Mouse (Mus musculus) hindbrain, embryonic 15.5 days (tissue): ENCODE data around the gene Lefty2. TPM values are rescaled to one million over a fixed set of nuclear protein-coding genes. Genes with fewer than 3 reads are reported as not detected.
A peak's percentile ranks its signal among the peaks of the same experiment; 100 is the strongest.

Source experiments
- ATAC-seq: fragments of 200-750 bp; cut with Nextera tagmentation; 2 replicates; pipeline ENCODE4 v1.8.0; 2017; ENCODE audit warnings: low read depth, moderate number of reproducible peaks, moderate TSS enrichment; ENCODE audit not compliant: low FRiP score
- H3K27ac ChIP-seq: fragments of 300-500 bp; sonication (generic); replicated peaks from 2 replicates; pipeline ENCODE4 v1.5.1; 2015; ENCODE audit warnings: mild to moderate bottlenecking, inconsistent platforms
- H3K27me3 ChIP-seq: fragments of 300-500 bp; sonication (generic); 2 replicates; pipeline ENCODE4 v1.6.1; 2015; ENCODE audit warnings: control low read depth, inconsistent platforms
- H3K36me3 ChIP-seq: fragments of 300-500 bp; sonication (generic); 2 replicates; pipeline ENCODE4 v1.6.1; 2015; ENCODE audit warnings: control low read depth, inconsistent platforms
- H3K4me1 ChIP-seq: fragments of 300-500 bp; sonication (generic); replicated peaks from 2 replicates; pipeline ENCODE4 v1.6.1; 2015; ENCODE audit warnings: control low read depth, inconsistent platforms
- H3K4me2 ChIP-seq: fragments of 300-500 bp; sonication (generic); 2 replicates; pipeline ENCODE4 v1.6.1; 2015; ENCODE audit warnings: moderate library complexity, mild to moderate bottlenecking, inconsistent platforms
- H3K4me3 ChIP-seq: fragments of 300-500 bp; sonication (generic); 2 replicates; pipeline ENCODE4 v1.5.1; 2015; ENCODE audit warnings: mild to moderate bottlenecking, inconsistent platforms
- H3K9ac ChIP-seq: fragments of 300-500 bp; sonication (generic); 2 replicates; pipeline ENCODE4 v1.6.1; 2015; ENCODE audit warnings: inconsistent platforms
- H3K9me3 ChIP-seq: fragments of 300-500 bp; sonication (generic); 2 replicates; pipeline ENCODE4 v1.6.1; 2016; ENCODE audit warnings: control low read depth, inconsistent platforms
- WGBS: fragments of 180-500 bp; shearing (Covaris S2); methylation state at CpG from one replicate; pipeline ENCODE4 v1.1.7; 2015; 5-methylcytosine and 5-hydroxymethylcytosine counted together
- polyA plus RNA-seq: library from polyadenylated mRNA; unstranded; fragments of >200 nt; fragmentation: Nextera tagmentation; extraction: Ambion mirVana; gene quantifications from 2 replicates; pipeline ENCODE4 v1.2.1, GENCODE M21; 2015

The Lefty2 gene
- polyA plus RNA-seq, 1 experiment from 2014 or later = 3.4 TPM

DNA sequence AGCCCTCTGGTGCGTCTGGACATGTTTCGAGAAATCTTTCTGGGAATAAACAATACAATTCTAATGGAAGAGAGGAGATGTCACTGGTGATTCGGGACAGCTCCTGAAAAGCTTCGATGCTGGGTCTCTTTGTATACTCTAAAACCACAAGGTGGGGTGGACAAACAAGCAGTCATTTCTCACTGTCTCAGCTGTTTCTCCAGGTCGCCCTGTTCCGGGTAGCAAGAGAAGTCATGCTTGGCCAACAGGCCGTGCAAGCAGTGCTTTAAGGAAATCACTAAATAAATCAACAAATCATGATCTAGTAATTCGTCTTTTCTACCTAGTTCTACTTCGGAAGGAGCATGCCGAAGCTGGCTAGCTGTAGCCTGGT lies 10.7 kb downstream of the Lefty2 start:
- Histone ChIP-seq H3K4me2 (peak overlapping the region; percentile 91), H3K27ac (peak overlapping the region; percentile 75), H3K9ac (peak overlapping the region; percentile 83; the same call in 1 of the 2 replicates), H3K4me3 (peak overlapping the region; percentile 68), H3K36me3 (peaks cover 21% of the 10 kb centered on the region), H3K9me3 (no peaks in the 10 kb centered on the region), H3K4me1 (peaks cover 23% of the 10 kb centered on the region), H3K27me3 (no peaks in the 10 kb centered on the region)
- ATAC-seq = no peak; the same call in 1 of the 2 replicates
- WGBS = 36% methylated on average over 10 of the region's 10 CpGs

DNA sequence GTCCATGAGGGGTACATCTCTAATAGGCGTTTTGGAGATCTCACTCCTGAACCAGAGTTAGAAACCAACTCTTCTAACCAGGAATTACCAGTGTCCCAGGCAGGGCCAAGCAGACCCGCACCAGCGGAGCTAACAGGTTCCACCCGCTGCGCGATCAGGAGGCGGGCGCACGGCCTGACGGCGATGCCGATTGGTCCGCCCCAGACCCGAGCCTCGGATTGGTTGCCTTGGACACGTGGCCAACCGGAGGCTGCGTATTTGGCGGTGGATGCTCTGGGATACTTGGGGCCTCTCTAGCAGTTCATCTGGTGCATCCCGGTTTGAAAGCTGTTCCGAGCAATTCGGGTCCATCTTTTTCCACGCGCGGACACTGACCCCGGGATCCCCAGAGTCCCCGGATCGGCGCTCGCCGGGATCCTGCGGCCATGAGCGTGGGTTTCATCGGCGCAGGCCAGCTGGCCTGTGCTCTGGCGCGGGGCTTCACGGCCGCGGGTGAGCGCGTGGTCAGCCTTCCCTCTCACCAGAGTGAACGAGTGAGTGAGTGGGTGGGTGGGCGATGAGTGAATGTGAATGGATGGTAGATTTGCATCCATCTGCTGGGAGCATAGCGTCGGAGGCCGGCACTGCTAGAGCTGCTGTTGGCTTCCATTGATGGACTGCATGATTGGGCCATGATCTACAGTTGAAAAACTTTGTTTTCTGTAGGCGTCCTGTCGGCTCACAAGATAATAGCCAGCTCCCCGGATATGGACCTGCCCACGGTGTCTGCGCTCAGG lies 11.3 kb downstream of the Lefty2 start, which contains the start of gene Pycr2:
Gene Pycr2, plus strand, starts transcription at position 255 of the 776 bp plus-strand sequence.
- Histone ChIP-seq H3K4me1 (peaks cover 23% of the 10 kb centered on the region), H3K27ac (peak within 1 kb of the TSS; percentile 75), H3K4me3 (peak within 1 kb of the TSS; percentile 68), H3K9me3 (no peaks in the 10 kb centered on the region), H3K4me2 (peak within 1 kb of the TSS; percentile 91), H3K36me3 (peaks cover 23% of the 10 kb centered on the region), H3K9ac (peak within 1 kb of the TSS; percentile 83), H3K27me3 (no peaks in the 10 kb centered on the region)
- ATAC-seq = peak; percentile 99
- 0% methylated on average over 52 of the region's 52 CpGs for whole genome bisulfite sequencing

- Histone ChIP-seq H3K27me3 (no peaks in the 10 kb centered on the region), H3K4me2 (peak overlapping the region; percentile 91), H3K9me3 (no peaks in the 10 kb centered on the region), H3K4me1 (peaks cover 23% of the 10 kb centered on the region), H3K4me3 (peak overlapping the region; percentile 68), H3K9ac (peak overlapping the region; percentile 83), H3K36me3 (peaks cover 23% of the 10 kb centered on the region), H3K27ac (peak overlapping the region; percentile 75)
- no peak for ATAC-seq
- 4% methylated on average over 5 of the region's 5 CpGs for WGBS
Observed at GRCm38 (mm10) chr1:180904815-180905080, 11.8 kb downstream of the Lefty2 start.

GRCm38 (mm10) chr1:180905307-180905706 lies 12.4 kb downstream of the Lefty2 start:
- no peak for ATAC-seq
- peaks cover 23% of the 10 kb centered on the region for H3K4me1 ChIP-seq
- WGBS = 76% methylated on average over 6 of the region's 6 CpGs
- peaks cover 23% of the 10 kb centered on the region for H3K36me3 ChIP-seq
- H3K9me3 ChIP-seq = no peaks in the 10 kb centered on the region
- H3K9ac ChIP-seq = peak overlapping the region; percentile 83; the same call in 1 of the 2 replicates
- no peaks in the 10 kb centered on the region for H3K27me3 ChIP-seq
- H3K4me2 ChIP-seq = peak overlapping the region; percentile 91
- H3K27ac ChIP-seq = 0 out of 2 replicates have a peak overlapping the region, but pooled peaks have one; percentile 75
- peak overlapping the region; percentile 68 for H3K4me3 ChIP-seq

DNA sequence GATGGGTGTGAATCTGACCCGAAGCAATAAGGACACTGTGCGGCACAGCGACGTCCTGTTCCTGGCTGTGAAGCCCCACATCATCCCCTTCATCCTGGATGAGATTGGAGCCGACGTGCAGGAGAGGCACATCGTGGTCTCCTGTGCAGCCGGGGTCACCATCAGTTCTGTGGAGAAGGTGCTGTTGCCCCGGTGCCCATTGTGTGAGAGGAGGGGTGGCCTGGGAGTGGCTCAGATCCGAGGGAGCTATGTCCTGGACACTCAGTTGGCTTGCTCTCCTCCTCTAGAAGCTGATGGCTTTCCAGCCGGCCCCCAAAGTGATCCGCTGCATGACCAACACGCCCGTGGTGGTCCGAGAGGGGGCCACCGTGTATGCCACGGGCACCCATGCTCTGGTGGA lies 13.0 kb downstream of the Lefty2 start:
- Histone ChIP-seq H3K4me2 (peak overlapping the region; percentile 91; the same call in 1 of the 2 replicates), H3K36me3 (peaks cover 23% of the 10 kb centered on the region), H3K27ac (no peak overlapping the region), H3K4me3 (no peak overlapping the region), H3K27me3 (no peaks in the 10 kb centered on the region), H3K4me1 (peaks cover 23% of the 10 kb centered on the region), H3K9ac (no peak overlapping the region), H3K9me3 (no peaks in the 10 kb centered on the region)
- WGBS = 93% methylated on average over 17 of the region's 17 CpGs
- ATAC-seq = no peak

GRCm38 (mm10) chr1:180906461-180907147 lies 13.7 kb downstream of the Lefty2 start:
- Histone ChIP-seq H3K4me3 (no peak overlapping the region), H3K9ac (no peak overlapping the region), H3K27ac (no peak overlapping the region), H3K4me1 (peaks cover 23% of the 10 kb centered on the region), H3K9me3 (no peaks in the 10 kb centered on the region), H3K36me3 (peaks cover 23% of the 10 kb centered on the region), H3K4me2 (no peak overlapping the region), H3K27me3 (no peaks in the 10 kb centered on the region)
- no peak for ATAC-seq
- 93% methylated on average over 24 of the region's 24 CpGs for WGBS

- Histone ChIP-seq H3K4me1 (0 out of 2 replicates have a peak, but pooled peaks cover 3% of the 10 kb centered on the region), H3K4me3 (no peak overlapping the region), H3K4me2 (no peak overlapping the region), H3K9ac (no peak overlapping the region), H3K36me3 (peaks cover 23% of the 10 kb centered on the region), H3K27me3 (no peaks in the 10 kb centered on the region), H3K27ac (no peak overlapping the region), H3K9me3 (no peaks in the 10 kb centered on the region)
- no peak for ATAC-seq
- WGBS = 53% methylated on average over 8 of the region's 8 CpGs
Observed at GRCm38 (mm10) chr1:180911138-180911537, 18.2 kb downstream of the Lefty2 start.

GRCm38 (mm10) chr1:180911653-180912287 lies 18.9 kb downstream of the Lefty2 start:
- Histone ChIP-seq H3K9me3 (no peaks in the 10 kb centered on the region), H3K27me3 (no peaks in the 10 kb centered on the region), H3K4me2 (no peak overlapping the region), H3K4me1 (no peaks in the 10 kb centered on the region), H3K4me3 (no peak overlapping the region), H3K27ac (no peak overlapping the region), H3K36me3 (peaks cover 18% of the 10 kb centered on the region), H3K9ac (no peak overlapping the region)
- ATAC-seq = no peak
- 74% methylated on average over 20 of the region's 20 CpGs for WGBS

DNA sequence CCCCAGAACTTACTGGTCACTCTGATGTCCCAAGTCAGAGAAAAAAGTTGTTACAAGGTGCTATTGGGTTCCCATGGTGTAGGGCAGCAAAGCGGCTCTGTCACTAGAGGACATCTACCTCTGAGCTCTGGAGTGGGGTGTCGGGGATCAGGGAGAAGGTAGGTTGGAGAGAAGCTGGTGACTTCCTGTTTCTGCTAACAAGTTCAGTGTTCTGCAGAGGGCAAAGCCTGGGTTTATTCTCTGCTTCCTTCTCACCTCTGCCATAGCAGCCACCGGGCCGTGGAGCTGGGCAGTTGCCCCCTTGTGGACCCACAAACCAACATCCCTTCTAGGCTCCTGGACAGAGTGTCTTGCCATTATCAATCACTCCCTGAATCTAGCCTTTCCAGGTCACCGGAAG lies 19.9 kb downstream of the Lefty2 start:
- H3K4me1 ChIP-seq = no peaks in the 10 kb centered on the region
- no peak overlapping the region for H3K9ac ChIP-seq
- no peaks in the 10 kb centered on the region for H3K27me3 ChIP-seq
- no peak overlapping the region for H3K4me3 ChIP-seq
- no peak for ATAC-seq
- no peak overlapping the region for H3K27ac ChIP-seq
- no peaks in the 10 kb centered on the region for H3K9me3 ChIP-seq
- H3K4me2 ChIP-seq = no peak overlapping the region
- peaks cover 10% of the 10 kb centered on the region for H3K36me3 ChIP-seq
- WGBS = 89% methylated on average over 5 of the region's 5 CpGs

DNA sequence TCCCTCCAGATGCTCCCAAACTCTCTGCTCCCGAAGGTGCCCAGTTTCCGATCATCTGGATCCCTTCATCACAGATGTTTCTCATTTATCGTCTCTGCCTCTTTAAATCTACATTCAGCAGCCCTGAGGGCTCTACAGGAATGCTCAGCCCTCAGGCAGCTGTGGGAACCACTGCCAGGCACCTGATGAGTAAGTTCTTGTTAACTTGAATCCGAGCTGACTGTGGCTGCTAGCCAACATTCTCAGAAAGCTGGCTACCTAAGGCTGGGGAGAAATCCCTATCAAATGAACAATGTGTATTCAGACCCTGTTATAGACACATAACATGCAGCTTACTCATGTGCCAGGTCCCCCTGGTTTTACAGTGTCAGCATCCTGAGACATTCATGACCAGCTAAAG lies 20.9 kb downstream of the Lefty2 start:
- H3K9ac ChIP-seq = no peak overlapping the region
- no peaks in the 10 kb centered on the region for H3K9me3 ChIP-seq
- WGBS = 59% methylated on average over 4 of the region's 4 CpGs
- no peaks in the 10 kb centered on the region for H3K27me3 ChIP-seq
- no peaks in the 10 kb centered on the region for H3K4me1 ChIP-seq
- no peak overlapping the region for H3K4me2 ChIP-seq
- no peak overlapping the region for H3K27ac ChIP-seq
- 0 out of 2 replicates have a peak, but pooled peaks cover under 1% of the 10 kb centered on the region for H3K36me3 ChIP-seq
- ATAC-seq = no peak
- H3K4me3 ChIP-seq = no peak overlapping the region

GRCm38 (mm10) chr1:180916425-180916824 lies 23.5 kb downstream of the Lefty2 start:
- WGBS = 88% methylated on average over 11 of the region's 11 CpGs
- H3K9ac ChIP-seq = no peak overlapping the region
- H3K4me1 ChIP-seq = no peaks in the 10 kb centered on the region
- H3K36me3 ChIP-seq = no peaks in the 10 kb centered on the region
- no peak overlapping the region for H3K4me2 ChIP-seq
- H3K27ac ChIP-seq = no peak overlapping the region
- H3K9me3 ChIP-seq = no peaks in the 10 kb centered on the region
- no peak for ATAC-seq
- no peak overlapping the region for H3K4me3 ChIP-seq
- no peaks in the 10 kb centered on the region for H3K27me3 ChIP-seq

DNA sequence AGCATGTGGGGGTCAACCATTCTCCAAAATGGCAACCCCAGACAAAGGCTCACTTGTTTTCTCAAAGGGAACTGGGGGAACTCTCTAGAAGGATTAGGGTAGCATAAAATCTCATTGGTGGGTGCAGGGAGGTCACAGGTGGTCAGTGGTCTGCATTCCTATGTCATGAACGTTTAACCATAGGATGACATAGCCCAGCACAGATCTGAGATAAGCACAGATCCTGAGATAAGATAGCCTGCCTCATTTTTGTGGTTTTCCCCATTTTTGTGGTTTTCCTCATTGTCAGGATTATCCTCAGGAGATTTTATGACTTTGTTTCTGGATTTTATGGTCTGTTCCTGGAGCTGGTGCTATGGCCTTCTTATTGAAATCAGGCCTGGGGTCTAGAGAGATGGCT lies 24.1 kb downstream of the Lefty2 start:
- 71% methylated on average over 1 of the region's 1 CpGs for WGBS
- no peak for ATAC-seq
- no peaks in the 10 kb centered on the region for H3K36me3 ChIP-seq
- no peak overlapping the region for H3K4me2 ChIP-seq
- H3K9ac ChIP-seq = no peak overlapping the region
- H3K9me3 ChIP-seq = no peaks in the 10 kb centered on the region
- no peaks in the 10 kb centered on the region for H3K27me3 ChIP-seq
- H3K4me3 ChIP-seq = no peak overlapping the region
- H3K27ac ChIP-seq = no peak overlapping the region
- no peaks in the 10 kb centered on the region for H3K4me1 ChIP-seq
